Mouse (Mus musculus) hindbrain, embryonic 13.5 days (tissue): ENCODE measurements around the gene Cfap58. TPM values are rescaled to one million over a fixed set of nuclear protein-coding genes. Genes with fewer than 3 reads are reported as not detected.

ENCODE experiments used
- ATAC-seq: fragments of 200-750 bp; cut with Nextera tagmentation; 2 replicates; pipeline ENCODE4 v1.8.0; 2017; ENCODE audit warnings: moderate TSS enrichment; ENCODE audit not compliant: low FRiP score
- H3K27ac ChIP-seq: fragments of 300-500 bp; sonication (generic); 2 replicates; pipeline ENCODE4 v1.5.1; 2015; ENCODE audit warnings: inconsistent platforms, mild to moderate bottlenecking, moderate library complexity
- H3K27me3 ChIP-seq: fragments of 300-500 bp; sonication (generic); 2 replicates; pipeline ENCODE4 v1.6.1; 2015; ENCODE audit warnings: mild to moderate bottlenecking, inconsistent platforms
- H3K36me3 ChIP-seq: fragments of 300-500 bp; sonication (generic); 2 replicates; pipeline ENCODE4 v1.6.1; 2015; ENCODE audit warnings: mild to moderate bottlenecking, inconsistent platforms
- H3K4me1 ChIP-seq: fragments of 300-500 bp; sonication (generic); replicated peaks from 2 replicates; pipeline ENCODE4 v1.6.1; 2015; ENCODE audit warnings: inconsistent platforms
- H3K4me2 ChIP-seq: fragments of 300-500 bp; sonication (generic); 2 replicates; pipeline ENCODE4 v1.6.1; 2015; ENCODE audit warnings: inconsistent platforms, mild to moderate bottlenecking, moderate library complexity
- H3K4me3 ChIP-seq: fragments of 300-500 bp; sonication (generic); 2 replicates; pipeline ENCODE4 v1.5.1; 2015; ENCODE audit warnings: mild to moderate bottlenecking, inconsistent platforms
- H3K9ac ChIP-seq: fragments of 300-500 bp; sonication (generic); 2 replicates; pipeline ENCODE4 v1.6.1; 2015; ENCODE audit warnings: mild to moderate bottlenecking, inconsistent platforms
- H3K9me3 ChIP-seq: fragments of 300-500 bp; sonication (generic); 2 replicates; pipeline ENCODE4 v1.6.1; 2016; ENCODE audit warnings: inconsistent platforms
- WGBS: fragments of 180-500 bp; shearing (Covaris S2); methylation state at CpG from one replicate; pipeline ENCODE4 v1.1.7; 2015; 5-methylcytosine and 5-hydroxymethylcytosine counted together
- polyA plus RNA-seq: library from polyadenylated mRNA; unstranded; fragments of >200 nt; fragmentation: Nextera tagmentation; extraction: Ambion mirVana; gene quantifications from 2 replicates; pipeline ENCODE4 v1.2.1, GENCODE M21; 2015

Gene Cfap58
- polyA plus RNA-seq, 1 experiment from 2014 or later = 1.3 TPM

GRCm38 (mm10) chr19:47919126-47919965, 18.1 kb upstream of the Cfap58 start, which contains the start of the genes Cfap43 and Itprip:
TSS of gene Cfap43 (minus strand) at chr19:47919287.
TSS of gene Itprip (minus strand) at chr19:47919299.
- peak within 1 kb of the TSS; percentile 89 for H3K27ac ChIP-seq
- H3K27me3 ChIP-seq = no peaks in the 10 kb centered on the region
- ATAC-seq = peak; percentile 75
- H3K9me3 ChIP-seq = no peaks in the 10 kb centered on the region
- H3K4me3 ChIP-seq = peak within 1 kb of the TSS; percentile 74
- WGBS = under 1% methylated on average over 48 of the region's 48 CpGs
- peaks cover 31% of the 10 kb centered on the region for H3K4me1 ChIP-seq
- H3K4me2 ChIP-seq = peak within 1 kb of the TSS; percentile 89
- peak within 1 kb of the TSS; percentile 87 for H3K9ac ChIP-seq
- no peaks in the 10 kb centered on the region for H3K36me3 ChIP-seq

- WGBS = 10% methylated on average over 8 of the region's 8 CpGs
- peak overlapping the region; percentile 74 for H3K4me3 ChIP-seq
- ATAC-seq = peak; percentile 11; the same call in 1 of the 2 replicates
- H3K27ac ChIP-seq = peak overlapping the region; percentile 89; the same call in 1 of the 2 replicates
- no peaks in the 10 kb centered on the region for H3K9me3 ChIP-seq
- H3K27me3 ChIP-seq = no peaks in the 10 kb centered on the region
- H3K4me2 ChIP-seq = peak overlapping the region; percentile 89
- peaks cover 31% of the 10 kb centered on the region for H3K4me1 ChIP-seq
- H3K9ac ChIP-seq = peak overlapping the region; percentile 87; the same call in 1 of the 2 replicates
- no peaks in the 10 kb centered on the region for H3K36me3 ChIP-seq
Measured at GRCm38 (mm10) chr19:47919966-47920375, 17.5 kb upstream of the Cfap58 start.

- Histone ChIP-seq H3K27ac (no peak overlapping the region), H3K4me2 (no peak overlapping the region)
Measured at GRCm38 (mm10) chr19:47925819-47926218, 11.7 kb upstream of the Cfap58 start.

GRCm38 (mm10) chr19:47927032-47927431, 10.4 kb upstream of the Cfap58 start:
- WGBS = 85% methylated on average over 2 of the region's 2 CpGs
- Histone ChIP-seq H3K9ac (no peak overlapping the region), H3K4me2 (no peak overlapping the region), H3K36me3 (no peaks in the 10 kb centered on the region), H3K4me3 (no peak overlapping the region), H3K27me3 (no peaks in the 10 kb centered on the region), H3K27ac (no peak overlapping the region), H3K4me1 (no peaks in the 10 kb centered on the region; the same call in 1 of the 2 replicates), H3K9me3 (no peaks in the 10 kb centered on the region)
- no peak for ATAC-seq

More at GRCm38 (mm10) chr19:47925819-47926218, 11.7 kb upstream of the Cfap58 start:
- no peaks in the 10 kb centered on the region for H3K36me3 ChIP-seq
- no peak overlapping the region for H3K9ac ChIP-seq
- WGBS = 82% methylated on average over 7 of the region's 7 CpGs
- no peaks in the 10 kb centered on the region for H3K9me3 ChIP-seq
- no peaks in the 10 kb centered on the region; the same call in 1 of the 2 replicates for H3K4me1 ChIP-seq
- H3K4me3 ChIP-seq = no peak overlapping the region
- ATAC-seq = no peak
- H3K27me3 ChIP-seq = no peaks in the 10 kb centered on the region

GRCm38 (mm10) chr19:47929043-47929442, 8.4 kb upstream of the Cfap58 start:
- Histone ChIP-seq H3K9ac (no peak overlapping the region), H3K4me3 (no peak overlapping the region), H3K27ac (no peak overlapping the region), H3K36me3 (no peaks in the 10 kb centered on the region), H3K4me1 (no peaks in the 10 kb centered on the region; the same call in 1 of the 2 replicates), H3K9me3 (no peaks in the 10 kb centered on the region), H3K27me3 (no peaks in the 10 kb centered on the region), H3K4me2 (no peak overlapping the region)
- 74% methylated on average over 4 of the region's 4 CpGs for WGBS
- ATAC-seq = no peak; the same call in 1 of the 2 replicates

GRCm38 (mm10) chr19:47931982-47932638, 5.4 kb upstream of the Cfap58 start:
- WGBS = 48% methylated on average over 7 of the region's 7 CpGs
- no peaks in the 10 kb centered on the region for H3K27me3 ChIP-seq
- no peaks in the 10 kb centered on the region for H3K9me3 ChIP-seq
- no peaks in the 10 kb centered on the region for H3K36me3 ChIP-seq
- no peak overlapping the region for H3K9ac ChIP-seq
- H3K4me1 ChIP-seq = peaks cover 5% of the 10 kb centered on the region; the same call in 1 of the 2 replicates
- H3K4me3 ChIP-seq = no peak overlapping the region
- ATAC-seq = no peak
- H3K4me2 ChIP-seq = no peak overlapping the region
- H3K27ac ChIP-seq = no peak overlapping the region

GRCm38 (mm10) chr19:47934146-47934545, 3.3 kb upstream of the Cfap58 start:
- no peak overlapping the region for H3K4me2 ChIP-seq
- H3K27ac ChIP-seq = no peak overlapping the region
- no peak overlapping the region for H3K9ac ChIP-seq
- 92% methylated on average over 8 of the region's 8 CpGs for WGBS
- H3K4me1 ChIP-seq = peaks cover 12% of the 10 kb centered on the region
- H3K36me3 ChIP-seq = no peaks in the 10 kb centered on the region
- H3K9me3 ChIP-seq = no peaks in the 10 kb centered on the region
- no peak for ATAC-seq
- peaks cover 6% of the 10 kb centered on the region for H3K27me3 ChIP-seq
- H3K4me3 ChIP-seq = no peak overlapping the region

- peaks cover 12% of the 10 kb centered on the region for H3K4me1 ChIP-seq
- no peak overlapping the region for H3K4me2 ChIP-seq
- H3K9me3 ChIP-seq = no peaks in the 10 kb centered on the region
- H3K27ac ChIP-seq = no peak overlapping the region
- H3K9ac ChIP-seq = no peak overlapping the region
- no peaks in the 10 kb centered on the region for H3K36me3 ChIP-seq
- no peak overlapping the region for H3K4me3 ChIP-seq
- H3K27me3 ChIP-seq = peaks cover 7% of the 10 kb centered on the region
- 76% methylated on average over 16 of the region's 16 CpGs for WGBS
- no peak for ATAC-seq
Measured at GRCm38 (mm10) chr19:47934636-47935238, 2.7 kb upstream of the Cfap58 start.

- Histone ChIP-seq H3K4me3 (no peak overlapping the region), H3K27ac (no peak overlapping the region), H3K4me2 (no peak overlapping the region), H3K9ac (no peak overlapping the region), H3K36me3 (no peaks in the 10 kb centered on the region), H3K9me3 (no peaks in the 10 kb centered on the region), H3K4me1 (peaks cover 12% of the 10 kb centered on the region), H3K27me3 (peaks cover 12% of the 10 kb centered on the region)
- ATAC-seq = no peak
- WGBS = 88% methylated on average over 6 of the region's 6 CpGs
Measured at GRCm38 (mm10) chr19:47935530-47935929, 1.9 kb upstream of the Cfap58 start.

- no peak overlapping the region for H3K9ac ChIP-seq
Measured at GRCm38 (mm10) chr19:47936490-47936889, 985 bp upstream of the Cfap58 start.

GRCm38 (mm10) chr19:47936938-47937337, 537 bp upstream of the Cfap58 start:
- WGBS = 55% methylated on average over 9 of the region's 9 CpGs
- no peak overlapping the region for H3K27ac ChIP-seq

More at GRCm38 (mm10) chr19:47936490-47936889, 985 bp upstream of the Cfap58 start:
- H3K4me1 ChIP-seq = peaks cover 12% of the 10 kb centered on the region
- WGBS = 88% methylated on average over 11 of the region's 11 CpGs
- peak overlapping the region; percentile 67; the same call in 1 of the 2 replicates for H3K4me2 ChIP-seq
- no peak overlapping the region for H3K27ac ChIP-seq
- no peak for ATAC-seq
- no peaks in the 10 kb centered on the region for H3K36me3 ChIP-seq
- H3K27me3 ChIP-seq = peaks cover 12% of the 10 kb centered on the region
- H3K9me3 ChIP-seq = no peaks in the 10 kb centered on the region
- no peak overlapping the region for H3K4me3 ChIP-seq

GRCm38 (mm10) chr19:47939361-47939760, 1.9 kb downstream of the Cfap58 start:
- H3K27me3 ChIP-seq = peaks cover 12% of the 10 kb centered on the region
- peaks cover 12% of the 10 kb centered on the region for H3K4me1 ChIP-seq
- no peaks in the 10 kb centered on the region for H3K9me3 ChIP-seq
- H3K4me2 ChIP-seq = no peak overlapping the region
- 92% methylated on average over 6 of the region's 6 CpGs for WGBS
- no peaks in the 10 kb centered on the region for H3K36me3 ChIP-seq
- no peak overlapping the region for H3K27ac ChIP-seq
- H3K4me3 ChIP-seq = no peak overlapping the region
- H3K9ac ChIP-seq = no peak overlapping the region
- no peak for ATAC-seq

More at GRCm38 (mm10) chr19:47936938-47937337, 537 bp upstream of the Cfap58 start:
- Histone ChIP-seq H3K9me3 (no peaks in the 10 kb centered on the region), H3K27me3 (peaks cover 12% of the 10 kb centered on the region), H3K36me3 (no peaks in the 10 kb centered on the region), H3K4me3 (peak overlapping the region; percentile 42), H3K4me2 (peak overlapping the region; percentile 67), H3K9ac (peak overlapping the region; percentile 65; the same call in 1 of the 2 replicates), H3K4me1 (peaks cover 12% of the 10 kb centered on the region)
- no peak for ATAC-seq
